Mouse (Mus musculus) heart, postnatal 25 days (tissue): ENCODE results near the gene Map6. TPM values are rescaled to one million over a fixed set of nuclear protein-coding genes. Genes with fewer than 3 reads are reported as not detected.

ENCODE experiments used
- DNase-seq: peaks from one replicate; pipeline ENCODE4 v3.0.0; 2022; ENCODE audit warnings: low spot score
- intact Hi-C: fragments of 180-260 bp; cut with DNase I; formaldehyde crosslinking; loops from one replicate; pipeline ENCODE4 v1.15.1; 2025
- total RNA-seq, 2 experiments: library from RNA; stranded (reverse); gene quantifications; 2 replicates each; pipeline ENCODE4 v1.2.3; 2021

Map6 gene
- total RNA-seq, result 1 to 10 TPM; 3.0 to 4.4 TPM

DNA sequence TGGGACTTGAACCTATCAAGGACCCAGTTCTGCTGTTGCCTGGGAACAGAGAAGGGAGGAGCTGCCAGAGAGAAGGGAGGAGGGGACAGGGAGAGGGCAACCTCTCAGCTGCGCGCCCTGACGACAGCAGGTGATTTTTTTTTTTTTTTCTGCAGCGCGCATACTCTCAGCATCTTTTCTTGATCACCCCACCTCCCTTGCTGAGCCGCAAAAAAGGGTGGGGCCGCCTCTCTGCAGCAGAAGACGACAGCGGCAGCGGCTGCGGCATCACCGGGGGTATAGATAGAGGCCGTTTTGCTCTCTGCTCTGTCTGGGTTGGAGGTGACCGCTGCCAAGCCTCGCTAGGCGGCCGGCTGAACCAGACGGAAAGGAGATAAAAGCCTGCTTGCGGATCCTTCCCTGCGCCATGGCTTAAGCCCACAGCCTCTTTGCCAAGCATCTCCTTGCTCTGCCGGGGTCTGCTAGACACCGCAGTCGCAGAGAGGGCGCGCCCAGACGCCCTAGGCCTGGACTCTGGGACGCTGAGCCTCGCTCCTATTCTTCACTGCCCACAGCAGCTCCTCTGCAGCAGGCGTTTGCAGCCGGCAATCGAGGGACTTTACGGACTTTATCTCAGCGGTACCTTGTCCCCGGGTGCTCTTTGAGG is at the start of gene Map6:
TSS of gene Map6 (plus strand) at position 197 of the 646 bp plus-strand sequence.
- intact Hi-C loops, result no loop called here
- no peak for DNase-seq

DNA sequence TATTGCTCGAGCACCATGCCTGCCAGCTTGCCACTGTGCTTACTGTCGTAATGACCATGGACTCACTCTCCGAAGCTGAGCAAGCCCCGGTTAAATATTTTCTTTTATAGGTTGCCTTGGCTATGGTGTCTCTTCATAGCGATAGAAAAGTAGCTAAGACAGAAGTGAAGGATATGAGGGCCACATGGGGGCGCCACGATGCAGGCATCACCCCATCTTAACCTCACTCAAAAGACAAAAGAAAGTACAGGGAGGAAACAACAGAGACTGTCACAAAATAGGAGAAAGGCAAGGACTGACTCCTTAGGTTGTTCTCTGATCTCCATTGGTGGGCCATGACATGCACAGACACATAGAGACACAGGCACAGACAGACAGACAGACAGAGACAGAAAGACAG is 43.0 kb upstream of the Map6 start:
- DNase-seq, result no peak
- intact Hi-C loops, result no loop called here

DNA sequence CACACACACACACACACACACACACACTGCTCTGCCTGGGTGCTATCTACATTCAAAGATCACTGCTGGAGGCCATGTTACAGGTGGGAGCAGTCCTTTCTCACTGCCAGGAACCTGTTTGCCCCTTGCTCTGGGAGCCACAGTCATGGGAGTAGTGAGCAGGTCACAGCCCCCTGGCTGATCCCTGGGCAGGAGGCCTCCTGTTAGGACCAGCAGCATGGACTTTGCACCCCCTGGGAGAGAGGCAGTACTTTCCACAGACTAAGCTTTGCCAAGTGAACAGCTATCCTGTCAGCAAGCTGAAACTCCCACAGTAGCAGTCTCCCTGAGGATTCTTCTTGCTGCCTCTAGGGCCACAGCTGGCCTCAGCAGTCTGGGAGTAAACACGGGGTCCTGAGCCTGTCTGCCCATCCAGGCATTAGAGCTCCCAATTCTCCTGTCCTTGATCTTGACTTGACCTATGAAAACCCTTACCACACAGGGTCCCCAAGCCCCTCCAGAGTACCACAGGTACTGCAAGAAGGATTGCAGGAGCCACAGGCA is 42.5 kb upstream of the Map6 start:
- DNase-seq, result no peak
- intact Hi-C loops, result loop anchor here (5.0 kb wide), 1 partner anchor 42 kb away; the partner anchor contains the start of gene Dgat2

DNA sequence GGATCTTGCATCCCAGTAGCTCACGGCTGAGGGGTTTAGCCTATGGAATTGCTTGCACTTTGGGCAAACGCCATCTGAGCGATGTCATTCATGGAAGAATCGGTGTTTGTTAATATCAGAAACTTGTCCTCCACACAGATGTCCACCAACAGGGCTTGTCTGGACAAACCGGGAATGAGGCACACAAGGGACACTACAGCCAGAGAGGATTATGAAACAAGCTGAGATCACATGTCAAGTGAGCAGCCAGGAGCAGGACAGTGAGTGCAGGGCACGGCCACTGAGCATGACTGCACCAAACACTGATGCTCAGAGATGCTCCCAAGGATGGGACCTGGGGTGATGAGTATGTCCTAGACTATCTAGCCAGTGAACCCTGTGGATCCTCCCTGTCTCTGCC is 41.8 kb upstream of the Map6 start:
- no peak for DNase-seq
- intact Hi-C loops, result loop anchor here (5.0 kb wide), 1 partner anchor 43 kb away; the partner anchor contains the start of gene Dgat2

DNA sequence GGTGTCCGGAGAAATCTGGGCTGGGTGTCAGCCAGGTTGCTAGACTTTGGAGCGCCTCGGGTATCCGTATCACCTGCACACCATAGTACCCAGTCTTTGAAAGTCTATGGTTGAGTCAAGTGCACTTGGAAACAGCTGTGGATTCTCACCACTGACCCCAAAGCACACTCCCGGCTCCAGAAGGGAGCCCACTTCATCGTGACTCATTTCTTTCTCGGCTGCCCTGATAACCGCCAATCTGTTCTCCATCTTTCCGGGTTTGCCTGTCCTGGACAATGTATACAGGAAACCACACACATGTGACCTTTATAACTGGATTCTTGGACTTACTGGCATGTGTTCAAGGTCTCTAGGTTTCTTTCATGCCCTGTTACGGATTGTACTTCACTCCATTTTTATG is 40.6 kb upstream of the Map6 start:
- intact Hi-C loops, result loop anchor here (5.0 kb wide), 1 partner anchor 44 kb away; the partner anchor contains the start of gene Dgat2
- DNase-seq, result no peak

DNA sequence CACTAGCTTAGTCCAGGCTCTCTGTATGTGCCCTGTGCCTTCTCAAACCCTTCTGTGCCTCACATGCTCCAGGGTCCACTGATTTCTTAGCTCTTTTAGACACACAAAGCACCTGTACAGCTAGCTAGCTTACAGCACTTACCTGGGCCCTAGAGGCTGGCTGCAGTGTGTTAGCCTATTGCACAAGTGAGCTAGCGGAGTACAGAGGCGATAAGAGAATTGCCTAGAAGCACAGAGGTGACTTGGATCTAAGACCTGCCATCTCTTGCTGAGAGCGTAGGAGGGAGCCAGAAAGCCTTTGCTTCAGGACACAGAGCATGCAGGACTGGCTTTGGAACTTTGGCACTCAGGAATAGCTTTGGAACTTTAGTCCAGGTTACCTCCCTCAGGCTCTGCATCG is 40.0 kb upstream of the Map6 start:
- no peak for DNase-seq
- intact Hi-C loops, result loop anchor here (5.0 kb wide), 1 partner anchor 45 kb away; the partner anchor contains the start of gene Dgat2

DNA sequence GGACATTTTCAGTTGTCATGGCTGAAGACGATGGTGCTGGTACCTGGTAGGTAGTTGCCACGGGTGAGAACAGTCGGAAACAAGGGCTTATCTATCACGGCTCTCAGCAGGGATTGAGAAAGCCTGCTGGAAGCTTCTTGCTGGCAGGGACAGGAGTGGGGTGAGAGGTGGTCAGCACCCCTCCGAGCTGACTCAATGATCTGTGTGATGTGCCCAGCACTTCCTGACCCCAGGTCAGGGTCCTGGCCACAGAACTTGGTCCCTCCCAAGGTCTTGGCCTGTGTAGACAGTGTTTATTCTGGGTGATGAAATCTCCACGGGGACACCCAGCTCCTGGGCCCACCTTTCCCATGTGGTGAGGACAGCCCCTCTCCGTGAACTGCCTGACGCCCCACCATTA is 38.4 kb upstream of the Map6 start:
- no peak for DNase-seq
- intact Hi-C loops, result loop anchor here (5.0 kb wide), 1 partner anchor 47 kb away; the partner anchor contains the start of gene Dgat2

DNA sequence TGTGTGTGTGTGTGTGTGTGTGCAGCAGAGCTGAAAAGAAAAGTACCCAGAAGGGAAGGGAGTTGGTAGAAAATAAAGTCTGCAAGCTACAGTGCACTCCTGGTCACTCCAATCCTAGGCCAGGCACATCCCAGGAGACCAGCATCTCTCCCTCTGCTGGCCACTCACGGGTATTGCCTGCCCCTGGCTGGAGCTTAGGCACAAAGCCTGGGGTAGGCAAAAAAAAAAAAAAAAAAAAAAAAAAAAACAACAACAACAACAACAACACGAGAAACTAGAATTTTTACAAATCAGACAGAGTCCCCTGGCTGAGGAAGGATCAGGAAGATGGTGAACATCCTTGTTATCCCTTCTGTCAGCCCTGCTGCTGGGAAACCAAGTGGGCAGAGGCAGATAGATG is 37.8 kb upstream of the Map6 start:
- intact Hi-C loops, result loop anchor here (5.0 kb wide), 1 partner anchor 47 kb away; the partner anchor contains the start of gene Dgat2
- no peak for DNase-seq

DNA sequence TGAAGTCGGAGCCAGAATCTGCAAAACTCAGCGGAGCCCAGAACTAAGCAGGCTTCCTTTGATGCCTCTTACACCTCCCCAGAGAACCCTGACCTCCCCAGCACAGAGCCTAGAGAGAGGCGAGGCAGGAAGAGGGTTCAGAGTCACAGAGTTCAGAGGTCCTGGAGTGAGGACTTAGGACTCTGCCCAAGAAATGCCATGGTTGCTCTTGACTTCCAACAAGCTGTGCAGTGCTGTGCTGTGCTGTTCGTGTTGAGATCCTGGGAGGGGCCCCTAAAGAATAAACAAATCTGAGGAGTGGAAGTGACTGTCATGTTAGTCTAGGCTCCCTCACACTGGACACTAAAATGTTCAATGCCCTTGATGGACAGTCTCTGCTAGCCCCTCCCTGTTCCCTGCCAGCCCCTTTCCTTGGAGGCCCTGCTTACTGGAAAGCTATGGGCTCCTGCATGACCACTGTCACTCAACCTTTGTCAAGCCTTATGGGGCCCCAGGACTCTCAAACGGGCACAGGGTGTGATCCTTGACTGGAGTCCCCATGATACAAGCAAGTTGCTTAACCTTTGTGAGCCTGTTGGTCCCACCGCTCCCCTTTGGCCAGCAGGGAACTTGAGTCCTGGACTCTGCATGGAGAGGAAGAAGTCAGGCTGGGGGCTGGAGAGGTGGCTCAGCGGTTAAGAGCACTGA is 37.0 kb upstream of the Map6 start:
- intact Hi-C loops, result loop anchor here (5.0 kb wide), 1 partner anchor 118 kb away; no protein-coding TSS in a partner anchor
- DNase-seq, result no peak

DNA sequence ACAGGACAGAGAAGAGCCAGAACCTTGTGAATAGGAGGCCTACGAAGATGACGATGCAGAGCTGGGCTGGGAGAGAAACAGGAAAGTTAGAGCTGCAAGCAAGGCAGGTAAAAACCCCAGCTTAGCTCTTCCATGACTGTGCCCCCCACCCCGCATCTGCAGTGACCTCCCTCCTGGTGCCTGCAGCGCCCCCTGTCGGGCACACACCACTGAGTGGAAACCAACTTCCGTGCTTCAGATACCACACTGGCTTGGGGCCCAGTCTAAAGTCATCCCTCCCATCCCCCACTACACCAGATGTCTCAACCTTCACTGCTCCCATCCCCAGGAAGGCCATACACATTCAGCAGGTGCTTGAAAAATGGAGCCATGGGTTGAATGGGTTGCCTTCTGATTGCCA is 34.7 kb upstream of the Map6 start:
- no peak for DNase-seq
- intact Hi-C loops, result loop anchor here (5.0 kb wide), 1 partner anchor 120 kb away; no protein-coding TSS in a partner anchor

DNA sequence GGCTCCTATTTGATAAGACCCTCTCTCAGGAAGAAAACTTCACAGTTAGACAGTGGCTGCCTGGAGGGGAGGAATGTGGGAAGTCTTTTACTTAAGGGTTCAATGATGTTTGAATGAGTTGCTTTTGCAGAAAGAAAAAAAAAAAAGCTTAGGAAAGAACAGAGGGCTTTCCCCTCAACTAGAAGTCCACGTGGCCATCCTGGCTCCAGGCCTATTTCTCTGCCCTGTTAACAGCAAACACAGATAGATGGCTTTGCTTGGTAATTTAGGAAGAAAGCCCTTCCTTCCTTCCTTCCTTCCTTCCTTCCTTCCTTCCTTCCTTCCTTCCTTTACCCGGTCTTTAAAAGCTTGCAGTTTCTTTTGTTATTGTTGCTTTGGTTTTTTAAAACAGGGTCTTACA is 32.3 kb upstream of the Map6 start:
- DNase-seq, result no peak
- intact Hi-C loops, result loop anchor here (5.0 kb wide), 1 partner anchor 123 kb away; no protein-coding TSS in a partner anchor

DNA sequence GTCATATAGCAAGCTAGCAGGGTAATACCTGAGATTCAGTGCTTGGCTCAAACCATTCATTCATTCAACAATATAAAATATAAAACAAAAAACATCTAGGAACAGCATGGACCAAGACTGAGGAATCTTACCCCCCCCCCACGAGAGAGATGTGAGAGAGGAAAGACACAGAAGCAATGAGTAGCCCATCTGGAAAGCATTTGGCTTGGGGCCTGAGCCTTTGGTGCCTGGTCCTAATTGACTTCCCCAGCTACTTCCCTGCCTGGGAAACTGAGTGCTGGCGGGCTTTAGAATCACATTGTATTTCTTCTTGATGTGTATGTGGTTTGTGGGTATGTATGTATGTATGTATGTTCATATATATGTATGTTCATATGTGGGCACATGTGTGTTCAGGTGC is 31.6 kb upstream of the Map6 start:
- DNase-seq, result no peak
- intact Hi-C loops, result no loop called here

DNA sequence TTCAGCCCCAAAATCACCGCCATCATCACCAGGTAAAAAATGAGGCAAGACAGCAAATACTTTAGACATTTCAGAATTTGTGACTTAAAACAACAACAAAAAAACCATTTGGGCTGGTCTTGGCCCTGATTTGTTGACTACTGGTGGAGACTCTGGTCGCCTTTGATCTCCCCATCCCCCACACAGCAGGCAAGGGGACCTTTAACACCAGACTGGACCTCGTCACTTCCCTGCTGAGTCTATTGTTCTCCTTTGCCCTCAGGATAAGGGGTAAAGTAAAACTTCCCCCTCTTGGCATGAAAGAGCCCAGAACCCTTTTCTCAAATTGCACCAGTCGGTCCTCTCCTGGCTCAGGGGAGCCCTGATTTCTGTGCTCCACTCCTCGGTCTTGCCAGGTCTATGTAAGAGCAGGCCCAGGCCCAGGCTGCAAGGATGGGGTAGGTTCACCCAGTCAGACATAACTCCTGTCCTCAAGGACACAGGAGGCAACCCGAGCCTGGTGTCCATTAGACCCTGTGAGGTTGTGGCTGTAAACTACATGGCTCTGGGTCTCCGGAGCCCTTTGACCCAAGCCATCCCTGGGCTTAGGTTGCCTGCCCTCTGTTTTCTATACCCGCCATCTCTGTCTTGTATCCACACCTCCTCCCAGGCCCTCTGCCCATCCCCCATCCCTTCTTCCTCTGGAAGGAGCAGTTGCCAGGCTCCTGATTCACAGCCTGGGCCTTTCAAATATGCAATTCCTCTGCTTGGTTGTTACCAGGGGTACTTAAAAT is 30.2 kb upstream of the Map6 start:
- DNase-seq, result no peak
- intact Hi-C loops, result no loop called here

DNA sequence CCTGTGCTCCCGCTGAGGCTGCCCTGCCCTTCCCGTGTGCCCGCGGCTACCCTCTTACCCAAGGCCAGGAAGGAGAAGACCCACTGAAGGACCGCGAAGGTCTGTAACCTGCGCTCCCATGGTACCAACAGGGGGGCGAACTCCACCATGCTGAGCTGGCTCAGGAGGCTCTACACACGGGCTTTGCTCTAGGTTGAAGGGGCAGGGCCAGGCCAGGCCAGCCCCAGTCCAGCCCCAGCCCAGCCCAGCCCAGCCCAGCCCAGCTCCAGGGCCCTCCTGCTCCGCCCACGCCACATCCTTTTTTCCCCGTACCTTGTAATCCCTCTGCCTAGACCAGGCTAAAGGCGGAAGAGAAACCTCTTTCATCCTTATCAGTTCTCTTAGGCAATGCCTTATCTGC is 28.8 kb upstream of the Map6 start, which contains the start of gene Mogat2:
TSS of gene Mogat2 (minus strand) at position 203 of the 400 bp plus-strand sequence.
- no peak for DNase-seq
- intact Hi-C loops, result no loop called here

DNA sequence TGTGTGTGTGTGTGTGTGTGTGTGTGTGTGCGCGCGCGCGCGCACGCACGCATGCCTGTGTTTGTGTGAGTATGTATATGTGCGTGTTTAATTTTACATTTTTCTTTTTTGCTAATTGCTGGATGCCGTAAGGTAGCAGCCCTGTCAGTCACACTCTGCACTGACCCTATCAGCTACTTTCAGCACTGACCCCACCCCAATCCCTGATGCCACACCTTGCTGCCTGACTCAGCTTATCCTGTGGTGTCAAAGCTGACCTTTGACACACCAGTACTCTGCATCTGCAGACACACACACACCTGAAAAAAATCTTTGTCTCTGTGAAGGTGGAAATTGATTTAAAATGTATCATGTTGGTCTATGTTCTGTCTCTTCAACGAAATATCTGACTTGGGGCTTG is 25.1 kb upstream of the Map6 start:
- intact Hi-C loops, result no loop called here
- no peak for DNase-seq

DNA sequence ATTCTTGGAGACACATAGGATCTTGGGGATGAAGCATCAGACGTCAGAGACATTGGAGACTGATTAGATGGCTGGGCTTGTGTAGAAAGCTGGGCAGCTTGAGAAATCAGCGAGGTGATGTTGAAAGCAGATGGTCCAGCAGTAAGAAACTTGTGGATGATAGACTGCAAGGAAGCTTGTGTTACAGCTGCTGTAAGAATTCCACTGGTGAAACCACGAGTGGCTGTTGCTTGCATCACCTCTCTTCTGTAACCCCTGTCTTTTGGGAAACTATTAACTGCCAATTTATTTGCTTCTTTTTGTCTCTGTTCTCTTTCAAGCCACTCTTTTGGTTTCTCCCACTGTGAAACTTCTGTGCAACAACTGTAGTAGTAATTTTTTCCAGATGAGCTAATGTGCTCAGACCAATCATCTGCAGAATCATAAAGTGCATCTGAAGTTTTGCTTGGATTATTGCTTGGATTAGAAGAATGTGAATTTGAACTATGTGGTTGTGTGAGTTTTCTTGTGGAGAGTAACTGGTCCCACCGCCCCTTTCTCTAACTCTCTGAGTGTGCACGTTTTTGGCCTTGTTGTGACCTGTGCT is 19.0 kb upstream of the Map6 start:
- intact Hi-C loops, result no loop called here
- no peak for DNase-seq

DNA sequence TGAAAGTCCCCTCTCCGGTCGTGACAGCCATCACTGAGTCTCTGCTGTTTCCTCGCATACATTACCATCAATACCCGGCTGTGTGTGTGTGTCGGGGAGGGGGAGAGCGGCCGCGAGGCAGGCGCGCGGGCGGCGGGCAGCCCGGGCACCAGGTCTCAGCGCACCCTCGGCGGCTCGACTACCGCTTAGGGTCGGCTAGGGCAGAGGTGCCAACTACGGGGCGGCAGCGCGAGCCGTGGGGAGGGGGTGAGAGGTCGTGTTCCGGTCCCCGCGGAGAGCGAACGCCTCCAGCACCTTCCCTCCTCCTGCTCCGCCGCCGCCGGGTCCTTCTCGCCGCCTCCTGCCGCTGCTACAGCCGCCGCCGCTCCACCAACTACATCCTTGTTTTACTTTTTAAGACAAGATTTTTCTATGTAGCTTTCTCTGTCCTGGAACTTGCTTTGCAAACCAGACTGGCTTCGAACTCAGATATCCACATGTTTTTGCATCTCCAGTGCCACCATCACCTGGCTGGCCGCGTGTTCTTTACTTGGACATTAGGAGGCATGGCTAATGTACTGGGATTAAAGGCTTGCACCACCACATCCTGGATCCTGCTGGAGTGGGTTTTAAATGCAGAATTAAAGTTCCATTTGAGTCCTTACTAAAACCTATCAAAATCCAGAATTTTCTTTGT is 18.2 kb upstream of the Map6 start:
- intact Hi-C loops, result no loop called here
- DNase-seq, result no peak

DNA sequence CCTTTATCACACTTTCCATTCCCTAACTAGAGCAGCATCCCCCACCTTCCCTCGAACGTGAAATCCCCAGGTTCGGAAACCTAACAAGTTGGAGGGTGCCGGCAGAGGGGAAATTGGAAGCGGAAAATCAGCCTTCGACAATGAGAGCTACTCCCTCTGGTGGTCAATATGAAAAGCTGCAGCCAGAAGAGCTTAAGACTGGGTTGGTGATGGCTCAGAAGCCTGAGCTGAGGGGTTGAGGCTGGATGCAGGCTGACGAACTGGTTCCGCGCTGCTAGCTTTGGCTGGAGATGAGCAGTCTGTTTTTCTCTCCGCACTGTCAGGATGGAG is 17.7 kb upstream of the Map6 start:
- intact Hi-C loops, result no loop called here
- DNase-seq, result no peak

DNA sequence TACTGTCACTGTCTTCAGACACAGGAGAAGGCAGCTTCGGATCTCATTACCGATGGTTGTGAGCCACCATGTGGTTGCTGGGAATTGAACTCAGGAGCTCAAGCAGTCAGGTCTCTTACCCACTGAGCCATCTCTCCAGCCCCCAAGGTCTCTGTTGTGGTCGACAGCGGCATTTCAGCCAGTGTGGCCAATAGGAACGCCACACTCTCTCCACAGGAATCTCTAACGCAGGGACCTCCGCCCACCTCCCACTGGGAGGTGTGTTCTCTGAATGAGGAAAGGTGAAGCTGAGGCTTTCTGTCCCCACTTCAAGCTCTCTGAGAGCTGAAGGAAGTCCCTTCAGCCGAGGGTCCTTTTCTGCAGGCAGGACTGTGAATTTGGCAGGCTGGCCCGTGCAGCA is 16.9 kb upstream of the Map6 start:
- intact Hi-C loops, result loop anchor here (5.0 kb wide), 1 partner anchor 143 kb away; no protein-coding TSS in a partner anchor
- no peak for DNase-seq
